Mouse (Mus musculus) forebrain, embryonic 16.5 days (tissue): ENCODE data around the gene Rcn2. TPM values are rescaled to one million over a fixed set of nuclear protein-coding genes. Genes with fewer than 3 reads are reported as not detected.

Source experiments
- ATAC-seq: fragments of 200-750 bp; cut with Nextera tagmentation; 2 replicates; pipeline ENCODE4 v1.8.0; 2017; ENCODE audit warnings: mild to moderate bottlenecking, moderate library complexity
- H3K27ac ChIP-seq: fragments of 300-500 bp; sonication (generic); 2 replicates; pipeline ENCODE4 v1.5.1; 2014; ENCODE audit warnings: low read length, control low read depth
- H3K27me3 ChIP-seq: fragments of 300-500 bp; sonication (generic); replicated peaks from 2 replicates; pipeline ENCODE4 v1.6.1; 2014; ENCODE audit warnings: low read length; ENCODE audit not compliant: control insufficient read depth, insufficient read depth
- H3K36me3 ChIP-seq: fragments of 300-500 bp; sonication (generic); 2 replicates; pipeline ENCODE4 v1.6.1; 2014; ENCODE audit not compliant: control insufficient read depth, insufficient read depth
- H3K4me1 ChIP-seq: fragments of 300-500 bp; sonication (generic); replicated peaks from 2 replicates; pipeline ENCODE4 v1.6.1; 2014; ENCODE audit warnings: low read length; ENCODE audit not compliant: control insufficient read depth, insufficient read depth
- H3K4me2 ChIP-seq: fragments of 300-500 bp; sonication (generic); 2 replicates; pipeline ENCODE4 v1.6.1; 2014; ENCODE audit warnings: mild to moderate bottlenecking, low read length, control low read depth
- H3K4me3 ChIP-seq: fragments of 300-500 bp; sonication (generic); replicated peaks from 2 replicates; pipeline ENCODE4 v1.5.1; 2014; ENCODE audit warnings: mild to moderate bottlenecking, low read length, control low read depth
- H3K9ac ChIP-seq: fragments of 300-500 bp; sonication (generic); replicated peaks from 2 replicates; pipeline ENCODE4 v1.6.1; 2014; ENCODE audit warnings: low read depth, low read length, control low read depth
- H3K9me3 ChIP-seq: fragments of 300-500 bp; sonication (generic); 2 replicates; pipeline ENCODE4 v1.6.1; 2016; ENCODE audit warnings: low read length; ENCODE audit not compliant: control insufficient read depth
- WGBS: fragments of 180-500 bp; shearing (Covaris S2); extraction: QIAGEN DNeasy Blood & Tissue Kit; methylation state at CpG from one replicate; pipeline ENCODE4 v1.1.7; 2014; 5-methylcytosine and 5-hydroxymethylcytosine counted together
- polyA plus RNA-seq: library from polyadenylated mRNA; unstranded; fragments of >200 nt; fragmentation: Nextera tagmentation; extraction: Ambion mirVana; gene quantifications from 2 replicates; pipeline ENCODE4 v1.2.1, GENCODE M21; 2015

Rcn2 gene
- polyA plus RNA-seq, 1 experiment from 2014 or later = 268 TPM

DNA sequence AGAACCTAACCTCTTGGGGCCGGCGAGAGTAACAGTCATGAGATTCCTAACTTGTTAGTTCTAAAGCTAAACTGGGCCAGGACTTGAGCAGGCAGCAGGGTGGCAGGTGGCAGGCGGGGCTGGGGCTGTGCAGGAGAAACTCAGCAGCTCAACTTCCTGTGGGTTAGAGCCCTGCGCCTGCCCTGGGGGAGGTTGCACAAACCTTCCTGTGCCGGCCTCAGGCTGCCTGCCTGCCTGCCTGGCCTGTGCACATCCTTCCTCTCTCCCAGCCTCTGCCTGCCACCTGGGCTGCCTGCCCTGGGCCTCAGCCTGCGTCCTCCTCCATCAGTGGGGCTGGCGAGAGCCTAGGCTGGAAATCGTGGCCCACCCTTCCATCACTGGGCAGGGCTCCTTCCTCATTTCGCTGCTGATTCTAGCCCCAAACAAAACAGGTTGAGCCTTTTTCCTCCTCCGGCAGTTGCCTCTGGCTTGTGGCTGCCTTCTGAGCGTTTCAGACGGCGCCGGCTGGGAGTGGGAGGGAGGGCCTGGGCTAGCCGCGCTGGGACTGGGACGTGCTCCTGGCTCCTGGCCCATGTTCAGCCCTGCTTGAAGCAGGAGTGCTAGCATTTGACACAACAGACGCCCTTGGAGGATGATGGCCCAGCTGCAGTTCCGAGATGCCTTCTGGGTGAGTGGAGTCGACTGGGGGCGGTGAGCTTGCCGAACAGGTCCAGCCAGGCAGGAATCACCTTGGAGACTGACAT, 48.3 kb downstream of the Rcn2 start, which contains the start of gene Pstpip1:
Gene Pstpip1 (plus strand): TSS at position 185 of the 743 bp plus-strand sequence.
- no peaks in the 10 kb centered on the region for H3K27me3 ChIP-seq
- H3K4me3 ChIP-seq = no peak within 1 kb of the TSS
- H3K27ac ChIP-seq = no peak within 1 kb of the TSS
- no peaks in the 10 kb centered on the region for H3K36me3 ChIP-seq
- H3K4me2 ChIP-seq = peak within 1 kb of the TSS; percentile 37; the same call in 1 of the 2 replicates
- peak; percentile 93 for ATAC-seq
- 23% methylated on average over 22 of the region's 22 CpGs for WGBS
- peak within 1 kb of the TSS; percentile 14; the same call in 1 of the 2 replicates for H3K9ac ChIP-seq
- H3K9me3 ChIP-seq = no peaks in the 10 kb centered on the region
- peaks cover 8% of the 10 kb centered on the region for H3K4me1 ChIP-seq

GRCm38 (mm10) chr9:56090546-56091225, 49.0 kb downstream of the Rcn2 start:
- 82% methylated on average over 5 of the region's 5 CpGs for WGBS
- Histone ChIP-seq H3K9me3 (no peaks in the 10 kb centered on the region), H3K4me1 (peaks cover 8% of the 10 kb centered on the region), H3K27me3 (no peaks in the 10 kb centered on the region), H3K27ac (no peak overlapping the region), H3K36me3 (no peaks in the 10 kb centered on the region), H3K4me2 (no peak overlapping the region), H3K4me3 (no peak overlapping the region), H3K9ac (no peak overlapping the region)
- no peak for ATAC-seq

GRCm38 (mm10) chr9:56092102-56092501, 50.5 kb downstream of the Rcn2 start:
- 42% methylated on average over 2 of the region's 2 CpGs for WGBS
- H3K9me3 ChIP-seq = no peaks in the 10 kb centered on the region
- peaks cover 8% of the 10 kb centered on the region for H3K4me1 ChIP-seq
- ATAC-seq = no peak
- H3K9ac ChIP-seq = no peak overlapping the region
- H3K4me2 ChIP-seq = no peak overlapping the region
- no peak overlapping the region for H3K4me3 ChIP-seq
- no peaks in the 10 kb centered on the region for H3K36me3 ChIP-seq
- H3K27ac ChIP-seq = no peak overlapping the region
- no peaks in the 10 kb centered on the region for H3K27me3 ChIP-seq

GRCm38 (mm10) chr9:56097584-56098298, 56.1 kb downstream of the Rcn2 start:
- H3K27ac ChIP-seq = no peak overlapping the region
- ATAC-seq = no peak
- WGBS = 89% methylated on average over 4 of the region's 4 CpGs

GRCm38 (mm10) chr9:56100041-56100522, 58.4 kb downstream of the Rcn2 start:
- H3K9me3 ChIP-seq = no peaks in the 10 kb centered on the region
- no peaks in the 10 kb centered on the region for H3K36me3 ChIP-seq
- no peaks in the 10 kb centered on the region for H3K4me1 ChIP-seq
- no peaks in the 10 kb centered on the region for H3K27me3 ChIP-seq
- no peak overlapping the region for H3K4me3 ChIP-seq
- H3K4me2 ChIP-seq = no peak overlapping the region
- H3K27ac ChIP-seq = no peak overlapping the region
- no peak overlapping the region for H3K9ac ChIP-seq
- no peak for ATAC-seq
- WGBS = 85% methylated on average over 7 of the region's 7 CpGs

More at GRCm38 (mm10) chr9:56097584-56098298, 56.1 kb downstream of the Rcn2 start:
- H3K9me3 ChIP-seq = no peaks in the 10 kb centered on the region
- no peak overlapping the region for H3K4me3 ChIP-seq
- no peaks in the 10 kb centered on the region for H3K4me1 ChIP-seq
- no peak overlapping the region for H3K4me2 ChIP-seq
- H3K36me3 ChIP-seq = no peaks in the 10 kb centered on the region
- H3K9ac ChIP-seq = no peak overlapping the region
- no peaks in the 10 kb centered on the region for H3K27me3 ChIP-seq

DNA sequence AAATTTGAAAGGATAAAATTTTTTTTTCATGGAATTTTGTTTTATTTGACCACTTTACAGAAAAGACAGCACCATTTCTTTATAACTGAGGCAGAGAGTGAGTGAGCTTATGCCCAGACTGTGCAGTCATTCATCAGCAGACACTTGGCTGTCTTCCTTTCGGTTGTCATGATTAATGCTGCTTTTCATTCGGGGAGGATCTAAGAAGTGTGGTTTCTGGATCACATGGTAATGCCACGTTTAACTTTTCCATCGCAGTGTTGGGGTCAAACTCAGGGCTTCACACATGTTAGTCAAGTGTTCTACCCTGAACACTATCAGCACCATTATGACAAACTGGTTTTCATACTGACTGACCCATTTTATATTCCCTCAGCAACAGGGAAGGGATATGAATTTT, 59.4 kb downstream of the Rcn2 start:
- Histone ChIP-seq H3K27ac (no peak overlapping the region), H3K4me1 (no peaks in the 10 kb centered on the region), H3K36me3 (no peaks in the 10 kb centered on the region), H3K4me2 (no peak overlapping the region), H3K4me3 (no peak overlapping the region), H3K27me3 (no peaks in the 10 kb centered on the region), H3K9ac (no peak overlapping the region), H3K9me3 (no peaks in the 10 kb centered on the region)
- ATAC-seq = no peak
- 52% methylated on average over 4 of the region's 4 CpGs for WGBS

GRCm38 (mm10) chr9:56104921-56105320, 63.3 kb downstream of the Rcn2 start:
- no peaks in the 10 kb centered on the region for H3K9me3 ChIP-seq
- no peak overlapping the region for H3K4me2 ChIP-seq
- WGBS = 87% methylated on average over 6 of the region's 7 CpGs
- no peak overlapping the region for H3K9ac ChIP-seq
- H3K27ac ChIP-seq = no peak overlapping the region
- no peaks in the 10 kb centered on the region for H3K27me3 ChIP-seq
- H3K36me3 ChIP-seq = no peaks in the 10 kb centered on the region
- no peak overlapping the region for H3K4me3 ChIP-seq
- H3K4me1 ChIP-seq = no peaks in the 10 kb centered on the region
- no peak for ATAC-seq

- no peak overlapping the region for H3K27ac ChIP-seq
- H3K36me3 ChIP-seq = no peaks in the 10 kb centered on the region
- H3K9ac ChIP-seq = no peak overlapping the region
- H3K9me3 ChIP-seq = no peaks in the 10 kb centered on the region
- H3K4me2 ChIP-seq = no peak overlapping the region
- ATAC-seq = no peak
- no peaks in the 10 kb centered on the region for H3K27me3 ChIP-seq
- H3K4me3 ChIP-seq = no peak overlapping the region
- WGBS = 48% methylated on average over 6 of the region's 6 CpGs
- H3K4me1 ChIP-seq = no peaks in the 10 kb centered on the region
Measured at GRCm38 (mm10) chr9:56106274-56107072, 64.8 kb downstream of the Rcn2 start.
